Mouse (Mus musculus) thymus, adult 2 months (tissue): ENCODE data around the gene Cass4.

Experiments
- CTCF ChIP-seq: fragments of 200-500 bp; IDR thresholded peaks from 2 replicates; pipeline ENCODE4 v1.5.1; 2012; ENCODE audit warnings: mild to moderate bottlenecking, control low read depth, low read length, moderate library complexity, borderline replicate concordance; ENCODE audit not compliant: control insufficient read depth, poor library complexity, insufficient read depth; ENCODE audit errors: extremely low read depth
- POLR2A ChIP-seq: fragments of 200-500 bp; IDR thresholded peaks from 2 replicates; pipeline ENCODE4 v1.6.1; 2012; ENCODE audit warnings: mild to moderate bottlenecking, low read length, control low read depth, moderate library complexity; ENCODE audit not compliant: control insufficient read depth, poor library complexity, insufficient read depth; ENCODE audit errors: extremely low read depth

GRCm38 (mm10) chr2:172458496-172458895, 64.9 kb downstream of the Cass4 start, which contains the start of gene Gcnt7:
- no peak for TF ChIP-seq CTCF
- no peak for TF ChIP-seq POLR2A
